Mouse (Mus musculus) liver, adult 2 months (tissue): Measurements from ENCODE around the gene Naa40. TPM values are rescaled to one million over a fixed set of nuclear protein-coding genes. Genes with fewer than 3 reads are reported as not detected.

Source experiments
- DNase-seq: peaks from one replicate; pipeline ENCODE4 v3.0.0-alpha.2; 2011; ENCODE audit warnings: low read depth, low spot score; ENCODE audit errors: extremely low read depth
- H3K27ac ChIP-seq: fragments of 200-500 bp; replicated peaks from 2 replicates; pipeline ENCODE4 v1.5.1; 2012; ENCODE audit warnings: low read depth, mild to moderate bottlenecking, control low read depth, inconsistent platforms, low read length; ENCODE audit not compliant: insufficient read depth
- H3K27me3 ChIP-seq: fragments of 200-500 bp; 2 replicates; pipeline ENCODE4 v1.6.1; 2012; ENCODE audit warnings: mild to moderate bottlenecking, moderate library complexity, low read length, inconsistent platforms; ENCODE audit not compliant: control insufficient read depth, insufficient read depth
- H3K36me3 ChIP-seq: fragments of 200-500 bp; 2 replicates; pipeline ENCODE4 v1.6.1; 2012; ENCODE audit warnings: low read length, inconsistent platforms; ENCODE audit not compliant: control insufficient read depth, insufficient read depth
- H3K4me1 ChIP-seq: fragments of 200-500 bp; 2 replicates; pipeline ENCODE4 v1.6.1; 2011; ENCODE audit warnings: low read length; ENCODE audit not compliant: control insufficient read depth, insufficient read depth
- H3K4me3 ChIP-seq: fragments of 200-500 bp; 2 replicates; pipeline ENCODE4 v1.5.1; 2011; ENCODE audit warnings: low read depth, mild to moderate bottlenecking, control low read depth, low read length, moderate library complexity; ENCODE audit not compliant: insufficient read depth
- H3K79me2 ChIP-seq: fragments of 200-500 bp; 2 replicates; pipeline ENCODE4 v1.6.1; 2012; ENCODE audit warnings: inconsistent platforms, mild to moderate bottlenecking, low read length, moderate library complexity; ENCODE audit not compliant: control insufficient read depth, insufficient read depth
- H3K9ac ChIP-seq: fragments of 200-500 bp; 2 replicates; pipeline ENCODE4 v1.6.1; 2012; ENCODE audit warnings: low read depth, mild to moderate bottlenecking, control low read depth, inconsistent platforms, low read length
- CTCF ChIP-seq: fragments of 200-500 bp; IDR thresholded peaks from 2 replicates; pipeline ENCODE4 v1.5.1; 2011; ENCODE audit warnings: low read depth, low read length, control low read depth
- POLR2A ChIP-seq: fragments of 200-500 bp; IDR thresholded peaks from 2 replicates; pipeline ENCODE4 v1.6.1; 2011; ENCODE audit warnings: low read length, control low read depth; ENCODE audit not compliant: insufficient read depth; ENCODE audit errors: extremely low read depth
- WGBS: fragments of 180-500 bp; shearing (Covaris S2); methylation state at CpG from one replicate; pipeline ENCODE4 v1.1.7; 2018; 5-methylcytosine and 5-hydroxymethylcytosine counted together
- polyA plus RNA-seq: library from polyadenylated mRNA; depleted of rRNA; stranded (reverse); fragments of >200 nt; gene quantifications from 2 replicates; pipeline ENCODE4 v1.2.3, GENCODE M21; 2012
- total RNA-seq: library from RNA; depleted of rRNA; stranded (reverse); fragments of >200 nt; gene quantifications from 2 replicates; pipeline ENCODE4 v1.2.3, GENCODE M21; 2014

The Naa40 gene
- total and polyA plus RNA-seq, 2 experiments = 5.3 to 9.7 TPM

DNA sequence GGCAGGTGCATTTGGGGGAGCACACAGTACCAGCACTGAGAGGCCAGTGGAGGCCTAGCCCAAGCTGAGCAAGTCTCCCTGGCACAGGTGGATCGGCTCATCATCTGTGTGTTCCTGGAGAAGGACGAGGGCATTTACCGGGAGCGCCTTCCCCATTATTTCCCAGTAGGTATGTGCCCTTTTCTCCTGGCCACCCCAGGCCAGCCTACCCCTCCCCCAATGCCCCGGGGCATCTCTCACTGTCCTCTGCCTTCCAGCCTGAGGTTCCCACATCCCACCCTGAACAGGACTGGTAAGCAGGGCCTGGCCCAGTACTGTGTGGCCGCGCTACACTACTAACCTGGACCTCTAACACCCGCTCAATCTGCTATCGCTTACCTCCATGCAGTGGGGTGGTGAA is 43.5 kb downstream of the Naa40 start:
- WGBS = 92% methylated on average over 9 of the region's 9 CpGs
- Histone ChIP-seq H3K27ac (no peak overlapping the region), H3K4me1 (peaks cover 12% of the 10 kb centered on the region), H3K27me3 (no peaks in the 10 kb centered on the region), H3K4me3 (no peak overlapping the region), H3K79me2 (no peaks in the 10 kb centered on the region), H3K36me3 (0 out of 2 replicates have a peak, but pooled peaks cover 3% of the 10 kb centered on the region), H3K9ac (no peak overlapping the region)
- no peak for DNase-seq
- TF ChIP-seq POLR2A (no peak), CTCF (no peak)

DNA sequence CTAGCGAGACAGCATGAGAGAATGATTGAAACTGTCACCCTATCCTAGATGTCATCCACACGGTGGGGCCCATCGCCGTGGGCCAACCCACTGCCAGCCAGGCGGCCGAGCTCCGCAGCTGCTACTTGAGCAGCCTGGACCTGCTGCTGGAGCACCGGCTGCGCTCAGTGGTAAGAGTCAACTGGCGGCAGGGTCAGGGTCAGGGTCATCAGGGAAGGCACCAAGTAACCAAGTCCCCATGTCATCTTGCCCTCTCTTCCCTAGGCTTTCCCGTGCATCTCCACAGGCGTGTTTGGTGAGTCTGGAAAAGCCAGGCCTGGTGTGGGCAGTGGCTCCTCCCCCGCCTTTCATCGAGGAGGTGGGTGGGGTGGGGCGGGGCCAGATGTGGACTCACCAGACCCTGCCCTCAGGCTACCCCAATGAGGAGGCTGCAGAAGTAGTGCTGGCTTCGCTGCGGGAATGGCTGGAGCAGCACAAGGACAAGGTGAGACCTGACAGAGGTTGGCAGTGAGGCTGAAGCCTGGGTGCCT is 44.2 kb downstream of the Naa40 start:
- DNase-seq = no peak
- H3K27me3 ChIP-seq = no peaks in the 10 kb centered on the region
- no peaks in the 10 kb centered on the region for H3K79me2 ChIP-seq
- no peak overlapping the region for H3K9ac ChIP-seq
- peaks cover 17% of the 10 kb centered on the region for H3K4me1 ChIP-seq
- H3K36me3 ChIP-seq = 0 out of 2 replicates have a peak, but pooled peaks cover 3% of the 10 kb centered on the region
- WGBS = 47% methylated on average over 17 of the region's 17 CpGs
- H3K27ac ChIP-seq = no peak overlapping the region
- TF ChIP-seq CTCF (no peak), POLR2A (no peak)
- no peak overlapping the region for H3K4me3 ChIP-seq

DNA sequence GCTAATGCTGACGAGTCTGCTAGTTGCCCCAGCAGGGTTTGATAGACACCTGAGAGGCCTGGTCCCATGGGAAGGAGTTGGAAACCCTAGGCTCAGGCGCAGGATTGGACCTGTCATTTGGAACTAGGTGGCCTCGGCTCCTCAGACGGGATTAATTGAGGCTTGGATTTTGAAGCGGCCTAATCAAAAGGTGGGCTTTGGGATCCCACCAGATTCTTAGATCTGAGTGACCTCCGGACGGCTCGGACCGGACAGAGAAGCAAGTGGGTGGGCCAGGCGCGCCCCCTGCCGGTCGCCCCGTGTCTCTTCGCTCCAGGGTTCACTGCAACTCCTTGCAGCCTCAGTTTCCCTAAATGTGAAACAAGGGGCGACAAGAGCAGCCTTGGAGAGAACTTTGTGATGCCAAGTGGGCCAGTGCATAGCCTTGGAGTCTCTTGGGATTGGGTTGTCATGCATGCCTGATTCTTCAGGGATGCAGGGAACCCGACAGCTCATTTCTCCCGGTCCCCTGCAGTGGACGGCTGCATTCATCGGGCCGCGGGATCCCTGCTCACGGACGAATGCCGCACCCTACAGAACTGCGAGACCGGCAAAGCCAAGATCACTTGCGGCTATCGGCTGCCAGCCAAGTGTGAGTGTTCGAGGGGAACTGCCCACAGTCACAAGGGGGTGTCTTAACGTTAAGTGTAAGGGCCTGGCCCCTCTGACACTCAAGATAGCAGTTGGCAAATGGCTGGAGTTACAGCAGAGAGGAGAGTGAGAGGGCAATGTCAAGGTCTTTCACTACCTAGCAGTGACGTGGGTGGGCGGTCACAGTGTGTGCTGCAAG is 44.9 kb downstream of the Naa40 start:
- no peak for DNase-seq
- Histone ChIP-seq H3K27ac (no peak overlapping the region), H3K36me3 (0 out of 2 replicates have a peak, but pooled peaks cover 3% of the 10 kb centered on the region), H3K4me3 (no peak overlapping the region), H3K9ac (peak overlapping the region; percentile 43; the same call in 1 of the 2 replicates), H3K4me1 (peaks cover 23% of the 10 kb centered on the region), H3K79me2 (no peaks in the 10 kb centered on the region), H3K27me3 (no peaks in the 10 kb centered on the region)
- TF ChIP-seq CTCF (peak; percentile 87), POLR2A (no peak)
- 30% methylated on average over 33 of the region's 33 CpGs for WGBS

DNA sequence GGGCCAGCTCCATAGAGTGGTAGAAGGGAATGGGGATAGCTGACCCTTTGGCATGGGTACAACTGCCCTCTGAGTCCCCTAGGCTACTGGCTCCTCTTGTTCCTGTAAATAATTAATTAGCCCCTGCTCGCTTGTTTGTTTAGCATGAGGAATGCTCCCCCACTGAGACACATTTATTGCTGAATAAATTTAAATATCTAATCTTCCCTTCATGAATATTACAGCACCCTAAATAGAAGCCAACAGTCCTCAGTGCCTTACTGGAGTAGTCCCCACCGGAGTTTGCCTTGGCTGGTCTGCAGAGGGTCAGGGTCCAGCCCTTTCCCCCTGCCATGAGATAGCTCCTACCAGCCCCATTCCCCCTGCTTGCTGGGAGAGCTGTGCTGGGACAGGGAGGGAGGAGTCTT is 48.4 kb downstream of the Naa40 start:
- TF ChIP-seq CTCF (no peak), POLR2A (no peak)

DNA sequence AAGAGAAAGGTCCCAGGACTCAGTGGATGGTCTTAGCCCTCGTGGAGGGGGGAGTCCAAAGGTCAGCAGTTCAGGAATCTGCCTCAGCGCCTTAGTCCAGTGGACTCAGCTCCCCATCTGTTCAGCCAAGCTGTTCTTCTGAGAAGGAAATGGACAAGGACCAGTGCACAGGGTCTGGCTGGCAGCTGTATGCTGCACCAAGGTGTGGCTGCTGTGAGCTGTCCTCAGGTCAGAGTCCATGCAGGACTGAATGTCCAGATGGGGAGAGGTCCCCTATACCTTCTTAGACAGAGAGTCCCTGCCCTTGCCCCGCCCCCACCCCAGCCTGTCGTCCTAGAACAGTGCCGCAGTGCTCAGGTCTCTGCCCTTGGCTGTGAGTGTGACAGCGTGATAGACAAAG is 49.3 kb downstream of the Naa40 start:
- peak; percentile 45 for DNase-seq
- no peak overlapping the region for H3K4me3 ChIP-seq
- TF ChIP-seq POLR2A (no peak), CTCF (no peak)
- no peaks in the 10 kb centered on the region for H3K36me3 ChIP-seq
- no peaks in the 10 kb centered on the region for H3K27me3 ChIP-seq
- H3K4me1 ChIP-seq = peaks cover 23% of the 10 kb centered on the region
- WGBS = 15% methylated on average over 6 of the region's 6 CpGs
- peak overlapping the region; percentile 94 for H3K27ac ChIP-seq
- H3K9ac ChIP-seq = peak overlapping the region; percentile 5; the same call in 1 of the 2 replicates
- no peaks in the 10 kb centered on the region for H3K79me2 ChIP-seq

More for the DNA sequence above, 48.4 kb downstream of the Naa40 start:
- Histone ChIP-seq H3K36me3 (no peaks in the 10 kb centered on the region), H3K79me2 (no peaks in the 10 kb centered on the region), H3K4me3 (no peak overlapping the region), H3K27ac (peak overlapping the region; percentile 94), H3K9ac (peak overlapping the region; percentile 48), H3K27me3 (no peaks in the 10 kb centered on the region), H3K4me1 (peaks cover 23% of the 10 kb centered on the region)
- WGBS = 11% methylated on average over 2 of the region's 2 CpGs
- peak; percentile 96 for DNase-seq

DNA sequence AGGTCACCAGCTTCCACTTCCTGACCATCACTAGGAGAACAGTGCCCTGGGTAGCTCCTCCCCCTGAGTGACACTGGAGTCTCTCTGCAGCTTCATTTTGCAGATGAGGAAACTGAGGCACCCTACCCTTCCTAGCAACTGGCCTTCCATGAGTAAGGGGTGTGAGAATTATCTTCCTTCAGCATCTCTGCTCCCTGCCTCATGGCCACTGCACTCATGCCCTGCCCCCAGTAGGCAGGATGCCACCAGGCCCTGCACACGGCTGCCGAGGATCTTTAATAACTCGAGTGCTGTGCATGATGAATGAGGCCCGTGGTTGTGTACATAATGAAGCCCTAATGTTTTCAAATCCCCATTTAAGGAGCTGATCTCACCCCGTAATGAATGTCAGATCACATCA is 50.0 kb downstream of the Naa40 start:
- Histone ChIP-seq H3K27ac (no peak overlapping the region), H3K9ac (no peak overlapping the region), H3K27me3 (no peaks in the 10 kb centered on the region), H3K79me2 (no peaks in the 10 kb centered on the region), H3K4me3 (no peak overlapping the region), H3K4me1 (peaks cover 23% of the 10 kb centered on the region), H3K36me3 (no peaks in the 10 kb centered on the region)
- no peak for TF ChIP-seq POLR2A
- TF ChIP-seq CTCF = no peak
- no peak for DNase-seq
- WGBS = 68% methylated on average over 5 of the region's 5 CpGs
